Mouse (Mus musculus) megakaryocyte-erythroid progenitor cell, adult 5-6 weeks (primary cell): ENCODE measurements around the gene Ostm1. TPM values are rescaled to one million over a fixed set of nuclear protein-coding genes. Genes with fewer than 3 reads are reported as not detected.

Experiments
- ATAC-seq: replicated peaks from 2 replicates; pipeline ENCODE4 v1.8.0; 2016; ENCODE audit warnings: mild to moderate bottlenecking, inconsistent platforms; ENCODE audit not compliant: severe bottlenecking, poor library complexity, low FRiP score, low TSS enrichment
- total RNA-seq, 2 experiments: library from RNA; stranded (forward) in 1 of 2; stranded (reverse) in 1 of 2; fragments of 200-1000, 215-1000 nt in 1 of 2; fragments of >200 nt in 1 of 2; fragmentation: Nextera tagmentation in 1 of 2; gene quantifications; 2 replicates each; pipeline ENCODE4 v1.2.3; 2014 to 2017

Gene Ostm1
- total RNA-seq, 2 experiments from 2014 or later = 20.9 to 48.7 TPM

DNA sequence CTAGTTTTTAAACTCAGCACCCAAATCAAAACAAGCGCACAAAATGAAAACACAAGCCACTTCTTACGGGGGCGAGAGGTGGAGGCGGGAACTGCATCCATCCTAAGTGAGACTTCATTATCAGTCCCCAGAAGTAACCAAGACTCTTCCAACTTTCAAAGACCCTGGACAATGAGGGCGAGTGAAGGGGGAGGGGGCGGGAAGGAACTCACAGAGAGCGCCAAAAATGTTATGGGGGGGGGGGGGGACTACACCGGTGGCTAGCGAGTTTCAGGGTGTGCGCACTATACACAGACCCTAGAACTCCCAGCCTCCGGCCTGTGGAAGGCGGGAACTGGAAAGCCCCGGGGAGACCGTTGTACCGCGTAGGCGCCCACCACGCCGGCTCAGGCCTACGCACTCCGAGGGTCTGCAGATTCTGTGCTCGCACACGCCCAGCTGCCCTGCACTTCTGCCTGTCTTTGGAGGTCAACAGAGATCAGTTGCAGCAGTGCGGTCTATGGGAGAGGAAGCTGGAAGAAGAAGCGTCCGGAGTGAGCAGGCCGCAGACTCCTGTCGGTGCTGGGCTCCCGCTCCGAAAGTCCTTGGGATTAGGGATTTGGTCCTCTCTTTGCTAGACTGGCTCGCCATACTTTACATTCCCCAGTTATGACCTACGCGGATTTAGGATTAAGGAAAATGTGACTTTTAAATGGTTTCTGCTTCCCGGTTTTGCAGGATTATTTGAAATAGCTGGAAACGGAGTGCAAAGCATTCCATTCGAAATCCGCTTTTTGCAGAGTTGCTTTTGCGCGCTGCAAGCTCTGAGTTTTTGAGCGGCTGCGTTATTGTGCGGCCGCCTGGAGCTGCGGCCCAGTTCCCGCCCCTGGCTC, 1.7 kb upstream of the Ostm1 start:
- ATAC-seq = no peak

- ATAC-seq = no peak
These were observed 984 bp upstream of the Ostm1 start for GRCm38 (mm10) chr10:42582566-42583110.

DNA sequence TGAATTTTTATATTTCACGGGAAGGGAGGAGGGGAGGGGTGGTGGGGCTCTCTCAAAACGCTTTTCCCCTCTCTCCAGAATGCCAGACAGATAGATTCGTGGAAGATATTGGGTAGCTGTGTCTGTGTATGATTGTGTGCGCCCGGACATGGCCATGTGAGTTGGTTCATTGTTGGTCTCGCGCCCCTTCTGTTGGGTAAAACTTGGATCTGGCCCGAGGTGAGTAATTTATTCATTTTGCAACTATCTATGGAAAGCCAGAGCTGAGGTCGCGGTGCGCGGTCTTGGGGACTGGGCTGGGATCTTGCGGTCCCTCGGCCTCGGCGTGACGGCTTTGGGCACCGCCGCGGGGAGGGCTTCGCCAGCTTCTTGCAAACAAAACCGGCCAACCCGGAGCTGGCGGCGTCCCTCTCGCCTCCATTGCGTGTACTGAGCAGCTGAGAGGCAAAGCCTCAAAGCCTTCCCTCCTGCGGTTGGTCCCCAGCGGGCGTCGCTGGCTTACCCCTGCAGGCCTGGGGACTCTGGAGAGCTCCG, 347 bp downstream of the Ostm1 start:
- no peak for ATAC-seq

DNA sequence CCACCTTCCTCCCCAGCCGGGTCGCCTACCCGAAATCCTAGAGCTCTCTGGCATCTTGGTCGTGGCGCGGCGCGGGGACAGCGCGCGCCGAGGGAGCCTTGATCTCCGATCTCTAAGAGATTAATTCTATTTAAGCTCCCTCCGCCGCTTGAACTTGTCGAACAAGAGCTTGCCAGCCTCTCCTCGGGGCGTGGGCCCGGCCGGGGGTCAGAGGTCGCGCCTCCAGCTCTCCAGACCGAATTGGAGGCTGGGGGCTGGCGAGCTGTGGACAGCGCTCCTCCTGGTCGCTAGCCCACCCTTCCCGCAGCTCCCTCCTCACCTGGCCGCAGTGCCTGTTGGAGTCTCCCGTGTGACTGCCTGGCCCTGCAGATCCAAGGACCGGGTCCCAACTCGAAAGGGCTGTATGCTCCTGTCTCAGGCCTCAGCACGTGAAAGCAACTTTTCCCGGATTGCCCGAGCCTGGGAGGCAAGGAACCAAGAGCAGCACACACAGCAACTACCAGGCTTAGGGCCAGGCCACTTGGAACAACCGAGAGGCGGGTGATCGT, 888 bp downstream of the Ostm1 start:
- ATAC-seq = no peak

- ATAC-seq = no peak
These were observed 1.5 kb downstream of the Ostm1 start for GRCm38 (mm10) chr10:42585156-42585555.

GRCm38 (mm10) chr10:42585596-42586305, 2.1 kb downstream of the Ostm1 start:
- no peak for ATAC-seq

DNA sequence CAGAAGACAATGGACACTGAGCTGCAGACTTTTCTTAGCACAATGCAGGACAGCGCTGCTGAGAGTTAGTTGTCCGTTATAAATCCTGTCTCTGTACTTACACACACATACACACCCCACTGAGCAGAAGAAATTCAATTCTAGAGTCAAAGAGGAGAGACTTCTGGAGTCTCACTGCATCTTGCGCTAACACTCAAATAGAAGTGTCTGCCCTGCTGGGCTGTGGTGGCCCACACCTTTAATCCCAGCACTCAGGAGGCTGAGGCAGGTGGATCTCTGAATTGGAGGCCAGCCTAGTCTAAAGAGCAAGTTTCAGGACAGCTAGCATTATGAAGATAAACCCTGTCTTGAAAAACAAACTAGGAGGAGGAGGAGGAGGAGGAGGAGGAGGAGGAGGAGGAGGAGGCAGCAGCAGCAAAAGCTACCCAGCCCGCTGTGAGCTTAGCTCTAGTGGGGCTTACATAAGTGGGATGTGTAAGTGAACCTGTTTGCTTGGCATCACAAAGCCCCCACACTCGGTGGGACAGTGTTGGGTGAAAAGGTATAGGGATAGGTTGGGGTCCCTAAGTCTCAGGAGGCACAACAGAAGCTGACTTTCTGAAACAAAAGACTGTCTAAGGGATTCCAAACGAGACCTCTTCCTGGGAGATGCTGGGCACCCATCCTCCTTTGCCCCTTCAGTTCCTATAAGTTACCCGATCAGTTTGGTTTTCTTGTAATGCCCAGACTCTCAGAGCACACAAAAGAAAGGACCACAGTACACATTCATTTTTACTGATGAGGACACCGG, 4.5 kb downstream of the Ostm1 start:
- no peak for ATAC-seq

DNA sequence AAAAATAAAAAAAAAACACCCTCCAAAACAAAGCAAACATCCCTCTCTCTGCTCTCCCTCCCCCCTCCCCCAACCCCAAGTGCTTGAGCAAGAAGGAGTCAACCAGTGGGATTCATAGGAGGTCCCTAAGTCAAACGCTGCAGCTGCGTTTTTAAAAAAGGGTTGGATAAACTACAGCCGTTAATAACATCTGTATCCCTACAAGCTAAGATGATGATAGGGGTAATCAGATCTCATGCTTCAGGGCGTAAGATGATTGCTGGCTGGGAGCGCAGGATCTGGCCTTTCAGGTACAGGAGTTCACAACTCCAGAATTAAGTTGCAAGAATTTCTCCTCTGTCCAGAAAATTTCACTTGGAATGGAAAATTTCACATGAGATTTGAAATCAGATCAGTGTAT, 5.9 kb downstream of the Ostm1 start:
- ATAC-seq = no peak

GRCm38 (mm10) chr10:42590261-42591184, 6.9 kb downstream of the Ostm1 start:
- no peak for ATAC-seq

GRCm38 (mm10) chr10:42591185-42591992, 7.8 kb downstream of the Ostm1 start:
- ATAC-seq = no peak

GRCm38 (mm10) chr10:42591993-42592686, 8.5 kb downstream of the Ostm1 start:
- ATAC-seq = no peak

GRCm38 (mm10) chr10:42593201-42593600, 9.6 kb downstream of the Ostm1 start:
- no peak for ATAC-seq

DNA sequence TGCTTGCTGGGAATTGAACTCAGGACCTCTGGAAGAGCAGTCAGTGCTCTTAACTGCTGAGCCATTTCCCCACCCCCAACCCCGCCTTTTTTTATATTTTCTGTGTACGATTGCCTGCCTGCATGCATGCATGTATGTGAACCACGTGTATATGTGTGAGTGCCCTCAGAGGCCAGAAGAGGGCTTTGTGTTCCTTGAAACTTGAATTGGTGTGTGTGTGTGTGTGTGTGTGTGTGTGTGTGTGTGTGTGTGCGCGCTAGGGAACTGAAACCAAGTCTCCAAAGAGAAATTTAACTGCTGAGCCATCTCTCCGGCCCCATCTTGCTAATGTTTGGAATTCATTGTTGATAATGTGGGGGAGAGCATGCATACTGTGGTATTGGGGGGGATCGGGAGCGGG, 15.0 kb downstream of the Ostm1 start:
- no peak for ATAC-seq

GRCm38 (mm10) chr10:42601556-42601955, 17.9 kb downstream of the Ostm1 start:
- no peak for ATAC-seq

DNA sequence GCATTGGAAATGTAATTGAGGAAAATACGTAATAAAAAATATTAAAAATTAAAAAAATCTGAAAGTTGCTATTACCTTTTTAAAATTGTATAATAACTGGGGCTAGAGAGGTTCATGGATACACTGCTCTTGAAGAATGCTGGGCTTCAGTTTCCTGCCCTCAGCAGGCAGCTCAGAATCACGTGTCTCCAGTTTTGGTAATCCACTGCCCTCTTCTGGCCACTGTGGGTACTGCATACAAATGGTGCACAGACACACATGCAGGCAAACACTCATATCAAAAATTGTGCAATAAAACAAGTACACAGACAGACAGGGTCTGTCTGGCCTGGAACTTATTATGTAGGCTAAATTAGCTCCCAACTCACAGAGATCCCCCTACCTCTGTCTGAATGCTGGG, 21.3 kb downstream of the Ostm1 start:
- ATAC-seq = no peak

- no peak for ATAC-seq
These were observed 23.1 kb downstream of the Ostm1 start for GRCm38 (mm10) chr10:42606757-42607156.

- ATAC-seq = no peak
These were observed 29.5 kb downstream of the Ostm1 start for GRCm38 (mm10) chr10:42613075-42613474.
